Mouse (Mus musculus): ENCODE data around the gene Pkd2.

The Pkd2 gene

DNA sequence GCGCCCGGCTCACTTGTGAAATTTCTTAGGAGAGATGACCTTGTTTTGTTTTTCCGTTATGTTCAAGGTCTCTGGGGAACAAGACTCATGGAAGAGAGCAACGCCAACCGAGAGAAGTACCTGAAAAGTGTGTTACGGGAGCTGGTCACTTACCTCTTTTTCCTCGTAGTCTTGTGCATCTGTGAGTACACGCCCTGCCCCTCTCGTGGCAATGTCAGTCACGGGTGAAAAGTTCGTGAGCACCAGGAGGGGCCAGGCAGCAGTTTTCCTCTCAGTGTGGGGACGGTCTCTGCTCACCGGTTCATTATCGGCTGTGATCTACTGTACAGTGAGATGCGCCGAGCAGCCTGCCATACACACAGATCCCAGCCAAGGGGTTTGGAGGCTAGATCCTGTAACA is 7.6 kb downstream of the Pkd2 start:
- no peak for DNase-seq

GRCm38 (mm10) chr5:104468586-104468985 is 9.3 kb downstream of the Pkd2 start:
- no peak for DNase-seq

- DNase-seq = no peak
Observed at GRCm38 (mm10) chr5:104470981-104471391, 11.7 kb downstream of the Pkd2 start.

DNA sequence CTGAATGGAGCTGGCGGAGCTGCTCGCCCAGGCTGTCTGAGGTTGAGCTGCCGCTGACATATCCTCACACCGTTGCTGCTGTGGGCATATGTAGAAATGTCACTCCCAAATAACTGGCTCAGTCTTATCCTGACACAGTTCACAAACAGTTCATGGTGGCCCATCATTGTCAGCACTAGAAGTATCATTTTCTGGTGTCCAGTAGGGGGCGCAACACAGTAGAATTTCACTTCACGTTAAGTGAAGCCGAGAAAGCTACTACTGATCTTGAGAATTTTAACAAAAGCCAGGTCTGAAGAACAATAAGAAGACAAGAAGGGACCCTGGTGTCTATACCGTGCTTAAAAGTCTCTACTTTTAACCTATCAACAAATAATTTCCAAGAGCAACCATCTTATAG is 13.1 kb downstream of the Pkd2 start:
- DNase-seq = no peak

- DNase-seq = no peak
Observed at GRCm38 (mm10) chr5:104480367-104480766, 21.1 kb downstream of the Pkd2 start.

GRCm38 (mm10) chr5:104482856-104483255 is 23.6 kb downstream of the Pkd2 start:
- no peak for DNase-seq

GRCm38 (mm10) chr5:104491561-104491960 is 32.3 kb downstream of the Pkd2 start:
- no peak for DNase-seq

- no peak for DNase-seq
Observed at GRCm38 (mm10) chr5:104504883-104505282, 45.6 kb downstream of the Pkd2 start.

DNA sequence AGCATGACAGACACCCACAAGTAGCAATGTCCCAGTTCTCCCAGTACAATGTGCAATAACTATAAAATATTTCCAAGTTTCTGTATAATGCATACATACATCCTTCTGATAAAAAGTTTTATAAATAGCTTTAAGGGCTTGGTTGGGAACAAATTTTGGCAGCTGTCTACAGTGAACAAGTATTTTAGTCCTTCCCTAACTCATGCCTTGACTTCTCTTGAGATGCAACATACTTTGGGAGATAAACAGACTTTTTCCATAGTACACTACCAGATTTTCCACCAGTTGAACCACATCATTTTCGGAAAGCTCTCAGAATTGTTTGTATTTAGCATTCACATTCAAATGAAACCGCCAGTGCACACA is 48.6 kb downstream of the Pkd2 start:
- no peak for DNase-seq

DNA sequence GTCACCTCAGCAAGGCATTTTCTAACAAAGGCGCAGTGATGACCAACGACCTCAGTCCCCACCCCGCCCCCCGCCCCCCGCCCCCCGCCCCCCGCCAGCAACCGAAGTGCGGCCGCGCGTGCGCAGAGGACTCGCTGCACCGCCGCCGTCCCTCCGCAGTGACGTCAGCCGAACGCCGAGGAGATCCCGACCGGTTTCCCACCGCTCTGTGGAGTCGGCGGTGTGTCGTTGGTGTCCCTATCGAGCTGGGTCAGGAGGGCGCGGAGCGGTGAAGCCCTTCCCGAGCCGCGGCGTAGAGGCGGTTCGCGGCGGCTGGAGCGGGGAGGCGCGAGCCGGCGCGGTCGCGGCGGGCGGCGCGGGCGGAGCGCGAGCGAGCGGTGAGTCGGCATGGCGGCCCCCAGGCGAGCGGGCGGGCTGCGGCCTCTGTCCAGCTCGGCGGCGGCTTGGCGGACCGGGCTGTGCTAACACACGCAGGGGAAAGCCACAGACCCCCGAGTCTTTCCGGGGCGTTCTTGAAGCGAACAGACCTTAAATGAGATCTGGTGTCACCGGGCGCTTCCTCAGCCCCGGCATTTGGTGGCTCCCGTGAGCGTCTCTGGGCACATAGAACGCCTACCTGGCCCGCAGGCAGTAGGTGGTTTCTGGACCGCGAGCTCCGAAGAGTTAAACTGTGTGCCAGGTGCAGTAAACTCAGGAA is 49.1 kb downstream of the Pkd2 start, which contains the start of gene BC005561:
BC005561 (plus strand) TSS at position 158 of the 697 bp plus-strand sequence.
- DNase-seq = peak; percentile 82

DNA sequence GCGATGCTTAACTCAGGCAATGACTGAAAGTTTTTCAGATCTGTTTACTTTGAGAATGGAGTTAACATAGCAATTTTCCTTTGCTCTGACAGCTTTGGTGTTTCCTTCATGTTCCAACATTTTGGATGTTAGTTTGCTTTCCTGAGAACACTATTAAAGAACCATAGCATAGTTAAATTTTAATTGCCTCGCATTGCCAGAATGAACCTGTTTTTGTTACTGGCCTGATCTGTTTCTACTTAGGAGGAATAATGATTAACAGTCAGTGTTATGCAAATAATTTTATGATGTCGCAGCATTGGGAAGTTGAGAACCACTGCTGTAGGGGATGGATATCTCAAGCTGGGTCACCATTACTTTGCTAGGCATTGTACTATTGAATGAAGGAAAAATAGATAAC is 52.0 kb downstream of the Pkd2 start:
- no peak for DNase-seq

DNA sequence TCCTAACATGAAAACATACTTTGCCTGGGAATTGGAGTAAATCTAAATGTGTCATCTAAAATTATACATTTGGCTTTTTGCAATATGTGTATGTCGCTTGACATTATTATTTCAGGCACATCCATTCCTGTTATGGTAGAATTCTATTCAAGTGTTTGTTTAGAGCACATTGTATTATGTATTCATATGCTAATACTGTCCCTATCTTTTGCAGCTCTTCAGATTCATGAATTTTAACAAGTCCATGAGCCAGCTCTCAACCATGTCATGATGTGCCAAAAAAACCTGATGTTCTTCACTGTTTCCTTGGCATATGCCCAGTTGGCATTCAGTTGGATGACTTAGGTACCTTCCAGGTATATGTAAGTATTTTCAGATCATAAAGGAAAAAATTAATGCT is 79.4 kb downstream of the Pkd2 start:
- no peak for DNase-seq

- no peak for DNase-seq
Observed at GRCm38 (mm10) chr5:104539331-104539730, 80.1 kb downstream of the Pkd2 start.

All from cerebellum, adult 8-10 months (tissue).